Mouse (Mus musculus) myocyte (in vitro differentiated cells): ENCODE measurements around the gene Fhad1.

Experiments
- MAX ChIP-seq: IDR thresholded peaks from one replicate; pipeline ENCODE4 v1.6.1; 2011; ENCODE audit warnings: low read depth, mild to moderate bottlenecking, control low read depth
- MYOD1 ChIP-seq, 3 experiments: IDR thresholded peaks; one replicate each; pipeline ENCODE4 v1.6.1; 2011; ENCODE audit warnings: control low read depth in 2 of 3, low read depth in 2 of 3, mild to moderate bottlenecking in 2 of 3, moderate library complexity in 1 of 3; ENCODE audit not compliant: insufficient read length in 2 of 3, control insufficient read depth in 1 of 3
- MYOG ChIP-seq, 3 experiments: IDR thresholded peaks; one replicate each; pipeline ENCODE4 v1.6.1; 2011; ENCODE audit warnings: control low read depth in 2 of 3, low read depth in 2 of 3, mild to moderate bottlenecking in 2 of 3; ENCODE audit not compliant: insufficient read length in 2 of 3, control insufficient read depth in 1 of 3, insufficient read depth in 1 of 3
- POLR2A ChIP-seq: IDR thresholded peaks from one replicate; pipeline ENCODE4 v1.6.1; 2011; ENCODE audit warnings: low read depth, mild to moderate bottlenecking, control low read depth, moderate library complexity; ENCODE audit not compliant: insufficient read length
- POLR2AphosphoS2 ChIP-seq: IDR thresholded peaks from one replicate; pipeline ENCODE4 v1.6.1; 2011; ENCODE audit warnings: low read depth, control low read depth; ENCODE audit not compliant: insufficient read length
- TCF12 ChIP-seq: IDR thresholded peaks from one replicate; pipeline ENCODE4 v1.6.1; 2011; ENCODE audit warnings: mild to moderate bottlenecking, control low read depth; ENCODE audit not compliant: poor library complexity, insufficient read depth, severe bottlenecking
- TCF3 ChIP-seq: IDR thresholded peaks from one replicate; pipeline ENCODE4 v1.6.1; 2011; ENCODE audit warnings: low read depth, control low read depth; ENCODE audit not compliant: insufficient read length

DNA sequence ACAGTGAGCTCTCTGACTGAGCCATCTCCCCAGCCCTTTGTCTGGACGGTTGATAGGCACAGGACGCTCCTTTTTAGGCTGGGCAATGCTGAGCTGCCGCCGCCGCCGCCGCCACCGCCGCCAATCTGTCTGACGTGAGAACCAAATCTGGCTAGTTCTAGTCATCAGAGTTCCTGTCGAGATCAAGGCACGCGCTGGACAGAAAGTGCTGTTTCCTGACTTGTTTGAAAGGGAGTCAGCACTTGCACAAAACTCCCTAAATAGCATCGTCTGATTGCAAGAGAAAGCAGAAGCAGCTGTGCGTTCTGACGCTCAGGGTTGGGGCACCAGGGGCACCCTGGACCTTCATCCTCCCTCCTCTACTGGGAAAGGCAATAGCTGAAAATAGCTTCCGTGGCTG, 62.8 kb downstream of the Fhad1 start:
- TF ChIP-seq TCF12, result no peak
- TF ChIP-seq MYOD1 (IDR thresholded peaks at IDR 0.05; ENCODE audit: control insufficient read depth in 1 of 3, insufficient read length in 2 of 3, low read depth in 2 of 3), result no peak
- TF ChIP-seq TCF3, result no peak
- TF ChIP-seq POLR2A, result no peak
- no peak for TF ChIP-seq POLR2AphosphoS2
- no peak for TF ChIP-seq MAX
- TF ChIP-seq MYOG (IDR thresholded peaks at IDR 0.05; ENCODE audit: control insufficient read depth in 1 of 3, insufficient read depth in 1 of 3, insufficient read length in 2 of 3, low read depth in 2 of 3), result no peak
